Mouse (Mus musculus) erythroblast, embryonic 14.5 days (primary cell): ENCODE results near the gene Gm17660. TPM values are rescaled to one million over a fixed set of nuclear protein-coding genes. Genes with fewer than 3 reads are reported as not detected.

ENCODE experiments used
- H3K27me3 ChIP-seq: 2 replicates; pipeline ENCODE4 v1.6.1; 2012; ENCODE audit warnings: inconsistent platforms; ENCODE audit not compliant: control insufficient read depth
- H3K36me3 ChIP-seq: 2 replicates; pipeline ENCODE4 v1.6.1; 2012; ENCODE audit warnings: mild to moderate bottlenecking, inconsistent platforms; ENCODE audit not compliant: control insufficient read depth
- H3K4me1 ChIP-seq: 2 replicates; pipeline ENCODE4 v1.6.1; 2012; ENCODE audit warnings: inconsistent platforms; ENCODE audit not compliant: control insufficient read depth
- H3K4me3 ChIP-seq: replicated peaks from 2 replicates; pipeline ENCODE3; 2012; ENCODE audit warnings: moderate library complexity, mild to moderate bottlenecking, inconsistent platforms
- H3K9me3 ChIP-seq: 2 replicates; pipeline ENCODE4 v1.6.1; 2012; ENCODE audit warnings: low read length, inconsistent platforms, mixed read lengths; ENCODE audit not compliant: control insufficient read depth
- GATA1 ChIP-seq: IDR thresholded peaks from 2 replicates; pipeline ENCODE4 v1.6.1; 2012; ENCODE audit warnings: low read length, inconsistent platforms, mixed read lengths
- TAL1 ChIP-seq: IDR thresholded peaks from 3 replicates; pipeline ENCODE4 v1.6.1; 2012; ENCODE audit warnings: low read length, inconsistent platforms, mixed read lengths
- polyA plus RNA-seq: library from polyadenylated mRNA; stranded (reverse); fragments of >175 nt; gene quantifications from 2 replicates; pipeline ENCODE4 v1.2.3, GENCODE M21; 2012

The Gm17660 gene
- polyA plus RNA-seq, 1 experiment = not detected

GRCm38 (mm10) chr5:104052956-104053355 lies 24.5 kb downstream of the Gm17660 start:
- Histone ChIP-seq H3K9me3 (no peaks in the 10 kb centered on the region), H3K36me3 (peaks cover 80% of the 10 kb centered on the region), H3K4me3 (no peak overlapping the region), H3K27me3 (no peaks in the 10 kb centered on the region), H3K4me1 (peaks cover 78% of the 10 kb centered on the region)
- TF ChIP-seq TAL1 (no peak), GATA1 (no peak)

GRCm38 (mm10) chr5:104048139-104048538 lies 29.3 kb downstream of the Gm17660 start:
- no peaks in the 10 kb centered on the region for H3K9me3 ChIP-seq
- H3K27me3 ChIP-seq = no peaks in the 10 kb centered on the region
- H3K4me3 ChIP-seq = peak overlapping the region; percentile 91
- TF ChIP-seq GATA1 (peak; percentile 84), TAL1 (no peak)
- peaks cover 36% of the 10 kb centered on the region for H3K36me3 ChIP-seq
- H3K4me1 ChIP-seq = peaks cover 68% of the 10 kb centered on the region

GRCm38 (mm10) chr5:104047200-104048105 lies 30.0 kb downstream of the Gm17660 start:
- Histone ChIP-seq H3K27me3 (no peaks in the 10 kb centered on the region), H3K4me1 (peaks cover 66% of the 10 kb centered on the region), H3K9me3 (no peaks in the 10 kb centered on the region), H3K4me3 (peak overlapping the region; percentile 91), H3K36me3 (peaks cover 29% of the 10 kb centered on the region)
- TF ChIP-seq GATA1 = peak; percentile 57
- no peak for TF ChIP-seq TAL1

GRCm38 (mm10) chr5:104046256-104047199 lies 30.9 kb downstream of the Gm17660 start, which contains the start of gene Nudt9:
Gene Nudt9, plus strand, starts transcription at chr5:104046306.
- H3K4me1 ChIP-seq = peaks cover 61% of the 10 kb centered on the region

GRCm38 (mm10) chr5:104043704-104044103 lies 33.7 kb downstream of the Gm17660 start:
- no peaks in the 10 kb centered on the region for H3K9me3 ChIP-seq
- peaks cover 57% of the 10 kb centered on the region for H3K4me1 ChIP-seq
- H3K27me3 ChIP-seq = no peaks in the 10 kb centered on the region
- no peak overlapping the region for H3K4me3 ChIP-seq
- TF ChIP-seq TAL1 (0 out of 3 replicates have a peak, but pooled peaks have one; percentile 23), GATA1 (no peak)
- no peaks in the 10 kb centered on the region; the same call in 1 of the 2 replicates for H3K36me3 ChIP-seq

More at GRCm38 (mm10) chr5:104046256-104047199, 30.9 kb downstream of the Gm17660 start, which contains the start of gene Nudt9:
- H3K9me3 ChIP-seq = no peaks in the 10 kb centered on the region
- peak within 1 kb of the TSS; percentile 91 for H3K4me3 ChIP-seq
- peaks cover 20% of the 10 kb centered on the region for H3K36me3 ChIP-seq
- TF ChIP-seq TAL1 (no peak), GATA1 (no peak)
- H3K27me3 ChIP-seq = no peaks in the 10 kb centered on the region

GRCm38 (mm10) chr5:104042906-104043305 lies 34.5 kb downstream of the Gm17660 start:
- H3K9me3 ChIP-seq = no peaks in the 10 kb centered on the region
- H3K27me3 ChIP-seq = no peaks in the 10 kb centered on the region
- H3K36me3 ChIP-seq = no peaks in the 10 kb centered on the region; the same call in 1 of the 2 replicates
- TF ChIP-seq GATA1 (no peak), TAL1 (no peak)
- no peak overlapping the region for H3K4me3 ChIP-seq
- peaks cover 52% of the 10 kb centered on the region for H3K4me1 ChIP-seq

GRCm38 (mm10) chr5:104039154-104039932 lies 38.1 kb downstream of the Gm17660 start:
- H3K9me3 ChIP-seq = no peaks in the 10 kb centered on the region
- H3K4me1 ChIP-seq = peaks cover 28% of the 10 kb centered on the region
- no peak for TF ChIP-seq GATA1
- TF ChIP-seq TAL1 = no peak
- no peak overlapping the region for H3K4me3 ChIP-seq
- H3K36me3 ChIP-seq = no peaks in the 10 kb centered on the region; the same call in 1 of the 2 replicates
- H3K27me3 ChIP-seq = no peaks in the 10 kb centered on the region

GRCm38 (mm10) chr5:104036686-104037085 lies 40.7 kb downstream of the Gm17660 start:
- TF ChIP-seq GATA1 = no peak
- no peak for TF ChIP-seq TAL1
- H3K36me3 ChIP-seq = no peaks in the 10 kb centered on the region
- H3K4me1 ChIP-seq = peaks cover 24% of the 10 kb centered on the region
- H3K27me3 ChIP-seq = no peaks in the 10 kb centered on the region
- no peaks in the 10 kb centered on the region for H3K9me3 ChIP-seq
- H3K4me3 ChIP-seq = no peak overlapping the region
